Mouse (Mus musculus) liver, embryonic 12.5 days (tissue): ENCODE measurements at regions not wholly inside any gene's neighbourhood (a gene's known extent, or its start where the extent isn't known, plus 50 kb on each side); places are given as distances from the start of the nearest gene placed in this dataset.

ENCODE experiments used
- ATAC-seq: fragments of 200-750 bp; cut with Nextera tagmentation; 2 replicates; pipeline ENCODE4 v1.8.0; 2017; ENCODE audit warnings: moderate number of reproducible peaks, mild to moderate bottlenecking, moderate library complexity
- H3K27ac ChIP-seq: fragments of 300-500 bp; sonication (generic); 2 replicates; pipeline ENCODE4 v1.5.1; 2016; ENCODE audit warnings: mild to moderate bottlenecking
- H3K27me3 ChIP-seq: fragments of 300-500 bp; sonication (generic); replicated peaks from 2 replicates; pipeline ENCODE4 v1.6.1; 2016; ENCODE audit warnings: mild to moderate bottlenecking, moderate library complexity
- H3K36me3 ChIP-seq: fragments of 300-500 bp; sonication (generic); 2 replicates; pipeline ENCODE4 v1.6.1; 2016; ENCODE audit warnings: mild to moderate bottlenecking, moderate library complexity
- H3K4me1 ChIP-seq: fragments of 300-500 bp; sonication (generic); 2 replicates; pipeline ENCODE4 v1.6.1; 2016
- H3K4me2 ChIP-seq: fragments of 300-500 bp; sonication (generic); 2 replicates; pipeline ENCODE4 v1.6.1; 2016; ENCODE audit warnings: mild to moderate bottlenecking, moderate library complexity
- H3K4me3 ChIP-seq: fragments of 300-500 bp; sonication (generic); 2 replicates; pipeline ENCODE4 v1.5.1; 2016; ENCODE audit warnings: mild to moderate bottlenecking, moderate library complexity
- H3K9ac ChIP-seq: fragments of 300-500 bp; sonication (generic); 2 replicates; pipeline ENCODE4 v1.6.1; 2016; ENCODE audit warnings: mild to moderate bottlenecking, moderate library complexity
- H3K9me3 ChIP-seq: fragments of 300-500 bp; sonication (generic); replicated peaks from 2 replicates; pipeline ENCODE4 v1.6.1; 2016; ENCODE audit warnings: mild to moderate bottlenecking, moderate library complexity
- WGBS: fragments of 180-500 bp; shearing (Covaris S2); methylation state at CpG from one replicate; pipeline ENCODE4 v1.1.7; 2016; ENCODE audit not compliant: insufficient replicate concordance; 5-methylcytosine and 5-hydroxymethylcytosine counted together

GRCm38 (mm10) chr5:64503514-64503913 lies 299.7 kb upstream of the Klf3 start:
- Histone ChIP-seq H3K4me1 (peaks cover 55% of the 10 kb centered on the region), H3K9ac (no peak overlapping the region), H3K9me3 (no peaks in the 10 kb centered on the region), H3K4me2 (no peak overlapping the region), H3K4me3 (no peak overlapping the region), H3K36me3 (no peaks in the 10 kb centered on the region), H3K27ac (peak overlapping the region; percentile 50; the same call in 1 of the 2 replicates), H3K27me3 (no peaks in the 10 kb centered on the region)
- no peak for ATAC-seq
- WGBS, result 63% methylated on average over 4 of the region's 4 CpGs

GRCm38 (mm10) chr5:64504507-64504906 lies 298.7 kb upstream of the Klf3 start:
- Histone ChIP-seq H3K4me3 (no peak overlapping the region), H3K9me3 (no peaks in the 10 kb centered on the region), H3K4me2 (peak overlapping the region; percentile 84; the same call in 1 of the 2 replicates), H3K27ac (peak overlapping the region; percentile 88), H3K27me3 (no peaks in the 10 kb centered on the region), H3K4me1 (peaks cover 64% of the 10 kb centered on the region), H3K9ac (peak overlapping the region; percentile 72), H3K36me3 (no peaks in the 10 kb centered on the region)
- 67% methylated on average over 6 of the region's 6 CpGs for WGBS
- ATAC-seq, result peak; percentile 1; the same call in 1 of the 2 replicates

- Histone ChIP-seq H3K4me1 (peaks cover 66% of the 10 kb centered on the region), H3K27me3 (no peaks in the 10 kb centered on the region)
These were observed 297.9 kb upstream of the Klf3 start for GRCm38 (mm10) chr5:64505227-64505834.

GRCm38 (mm10) chr5:64505835-64506600 lies 297.2 kb upstream of the Klf3 start:
- no peaks in the 10 kb centered on the region for H3K9me3 ChIP-seq
- 1% methylated on average over 15 of the region's 15 CpGs for WGBS
- peaks cover 61% of the 10 kb centered on the region for H3K4me1 ChIP-seq
- H3K27me3 ChIP-seq, result no peaks in the 10 kb centered on the region
- H3K36me3 ChIP-seq, result no peaks in the 10 kb centered on the region
- peak overlapping the region; percentile 84 for H3K4me2 ChIP-seq
- peak overlapping the region; percentile 50 for H3K4me3 ChIP-seq
- H3K27ac ChIP-seq, result peak overlapping the region; percentile 88
- peak; percentile 60 for ATAC-seq
- H3K9ac ChIP-seq, result peak overlapping the region; percentile 72

More at GRCm38 (mm10) chr5:64505227-64505834, 297.9 kb upstream of the Klf3 start:
- no peaks in the 10 kb centered on the region for H3K36me3 ChIP-seq
- under 1% methylated on average over 15 of the region's 17 CpGs for WGBS
- ATAC-seq, result peak; percentile 94
- peak overlapping the region; percentile 84 for H3K4me2 ChIP-seq
- no peaks in the 10 kb centered on the region for H3K9me3 ChIP-seq
- peak overlapping the region; percentile 88 for H3K27ac ChIP-seq
- H3K9ac ChIP-seq, result peak overlapping the region; percentile 72
- peak overlapping the region; percentile 50 for H3K4me3 ChIP-seq

DNA sequence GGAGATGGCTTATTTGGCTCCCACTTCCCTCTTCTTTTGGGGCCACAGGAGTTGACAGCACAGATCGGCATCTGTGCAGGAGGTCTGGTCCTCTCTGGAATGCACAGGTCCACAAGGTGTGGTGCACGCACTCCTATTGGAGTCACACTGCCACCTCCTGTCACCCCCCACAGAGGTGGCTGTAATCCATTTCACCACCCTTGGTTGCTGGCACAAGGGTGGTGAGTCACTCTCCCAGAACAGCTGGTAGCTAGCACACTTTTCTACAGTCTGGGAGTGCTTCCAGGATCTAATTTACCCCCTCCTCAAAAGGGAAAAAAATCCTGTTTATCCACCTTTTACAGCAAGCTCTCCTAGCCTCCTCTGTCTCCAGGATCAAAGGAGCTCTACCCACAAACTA lies 294.6 kb upstream of the Klf3 start:
- no peak for ATAC-seq
- Histone ChIP-seq H3K4me3 (no peak overlapping the region), H3K27me3 (no peaks in the 10 kb centered on the region), H3K36me3 (no peaks in the 10 kb centered on the region), H3K27ac (no peak overlapping the region), H3K9ac (no peak overlapping the region), H3K4me2 (no peak overlapping the region), H3K4me1 (peaks cover 52% of the 10 kb centered on the region), H3K9me3 (no peaks in the 10 kb centered on the region)
- WGBS, result 80% methylated on average over 2 of the region's 2 CpGs

- no peak overlapping the region for H3K4me2 ChIP-seq
- H3K27me3 ChIP-seq, result no peaks in the 10 kb centered on the region
- H3K9ac ChIP-seq, result no peak overlapping the region
- no peaks in the 10 kb centered on the region for H3K9me3 ChIP-seq
- peaks cover 21% of the 10 kb centered on the region for H3K4me1 ChIP-seq
- no peak for ATAC-seq
- 74% methylated on average over 20 of the region's 20 CpGs for WGBS
- no peaks in the 10 kb centered on the region for H3K36me3 ChIP-seq
- no peak overlapping the region for H3K27ac ChIP-seq
- H3K4me3 ChIP-seq, result no peak overlapping the region
These were observed 289.8 kb upstream of the Klf3 start for GRCm38 (mm10) chr5:64513155-64513945.

- Histone ChIP-seq H3K4me2 (no peak overlapping the region), H3K9ac (no peak overlapping the region), H3K36me3 (no peaks in the 10 kb centered on the region), H3K27me3 (no peaks in the 10 kb centered on the region), H3K9me3 (no peaks in the 10 kb centered on the region), H3K4me3 (no peak overlapping the region), H3K4me1 (no peaks in the 10 kb centered on the region), H3K27ac (no peak overlapping the region)
- WGBS, result 82% methylated on average over 13 of the region's 13 CpGs
- no peak for ATAC-seq
These were observed 287.0 kb upstream of the Klf3 start for GRCm38 (mm10) chr5:64516115-64516665.

DNA sequence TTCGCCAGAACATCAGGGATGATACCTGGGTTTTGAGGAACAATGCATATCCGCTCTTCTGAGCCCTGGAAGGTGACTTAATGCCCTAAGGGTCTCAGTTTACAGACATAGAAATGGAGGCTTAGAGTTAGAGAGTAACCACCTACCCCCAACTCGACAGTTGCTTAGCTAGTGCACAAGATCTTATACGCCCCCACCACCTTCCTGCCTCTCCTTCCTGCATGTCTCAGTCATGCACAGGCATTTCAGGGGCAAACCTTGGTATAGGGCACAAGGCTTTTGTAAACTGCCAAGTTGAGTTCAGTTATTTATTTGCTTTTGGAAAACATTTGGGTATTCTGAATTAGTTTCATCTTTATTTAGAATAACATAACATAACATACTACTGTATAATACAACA lies 285.9 kb upstream of the Klf3 start:
- H3K27ac ChIP-seq, result no peak overlapping the region
- ATAC-seq, result no peak
- no peak overlapping the region for H3K4me2 ChIP-seq
- H3K4me3 ChIP-seq, result no peak overlapping the region
- no peaks in the 10 kb centered on the region for H3K27me3 ChIP-seq
- no peaks in the 10 kb centered on the region for H3K36me3 ChIP-seq
- H3K9ac ChIP-seq, result no peak overlapping the region
- 69% methylated on average over 4 of the region's 4 CpGs for WGBS
- no peaks in the 10 kb centered on the region for H3K9me3 ChIP-seq
- H3K4me1 ChIP-seq, result no peaks in the 10 kb centered on the region

DNA sequence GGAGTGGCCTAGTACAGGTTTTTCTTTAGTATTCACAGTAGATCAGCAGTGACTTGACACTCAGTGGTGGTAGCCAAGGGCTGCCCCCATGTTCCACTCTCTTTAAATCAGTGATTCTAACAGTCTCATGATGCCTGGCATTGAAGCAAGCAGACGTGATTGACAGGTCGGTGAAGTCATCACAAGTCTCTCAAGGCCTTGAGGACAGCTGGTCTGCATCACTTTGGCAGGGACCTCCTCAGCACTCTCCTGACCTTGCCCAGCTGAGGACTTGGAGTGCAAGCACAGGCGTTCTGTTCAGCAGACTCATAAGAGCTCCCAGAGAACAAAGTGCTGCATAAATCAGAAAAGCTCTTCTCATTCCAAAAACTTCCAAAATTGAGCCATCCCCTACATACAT lies 285.4 kb upstream of the Klf3 start:
- Histone ChIP-seq H3K4me3 (no peak overlapping the region), H3K27ac (no peak overlapping the region), H3K4me2 (no peak overlapping the region), H3K9me3 (no peaks in the 10 kb centered on the region), H3K9ac (no peak overlapping the region), H3K27me3 (no peaks in the 10 kb centered on the region), H3K36me3 (no peaks in the 10 kb centered on the region), H3K4me1 (no peaks in the 10 kb centered on the region)
- WGBS, result 55% methylated on average over 3 of the region's 3 CpGs
- ATAC-seq, result no peak

GRCm38 (mm10) chr5:64519036-64519435 lies 284.2 kb upstream of the Klf3 start:
- H3K36me3 ChIP-seq, result no peaks in the 10 kb centered on the region
- no peak overlapping the region for H3K4me3 ChIP-seq
- no peak for ATAC-seq
- H3K4me1 ChIP-seq, result no peaks in the 10 kb centered on the region
- 74% methylated on average over 7 of the region's 7 CpGs for WGBS
- H3K27me3 ChIP-seq, result no peaks in the 10 kb centered on the region
- H3K27ac ChIP-seq, result no peak overlapping the region
- no peaks in the 10 kb centered on the region for H3K9me3 ChIP-seq
- no peak overlapping the region for H3K9ac ChIP-seq
- H3K4me2 ChIP-seq, result no peak overlapping the region

GRCm38 (mm10) chr5:64519731-64520130 lies 283.5 kb upstream of the Klf3 start:
- WGBS, result 78% methylated on average over 12 of the region's 12 CpGs
- no peaks in the 10 kb centered on the region for H3K27me3 ChIP-seq
- ATAC-seq, result no peak
- no peak overlapping the region for H3K27ac ChIP-seq
- H3K4me2 ChIP-seq, result no peak overlapping the region
- H3K9me3 ChIP-seq, result no peaks in the 10 kb centered on the region
- no peak overlapping the region for H3K9ac ChIP-seq
- no peak overlapping the region for H3K4me3 ChIP-seq
- no peaks in the 10 kb centered on the region for H3K36me3 ChIP-seq
- no peaks in the 10 kb centered on the region for H3K4me1 ChIP-seq

GRCm38 (mm10) chr5:64521401-64521800 lies 281.8 kb upstream of the Klf3 start:
- ATAC-seq, result no peak
- H3K27me3 ChIP-seq, result no peaks in the 10 kb centered on the region
- H3K9ac ChIP-seq, result no peak overlapping the region
- H3K4me1 ChIP-seq, result peaks cover 6% of the 10 kb centered on the region
- WGBS, result 64% methylated on average over 6 of the region's 6 CpGs
- H3K36me3 ChIP-seq, result no peaks in the 10 kb centered on the region
- H3K4me2 ChIP-seq, result no peak overlapping the region
- H3K9me3 ChIP-seq, result no peaks in the 10 kb centered on the region
- H3K27ac ChIP-seq, result no peak overlapping the region
- no peak overlapping the region for H3K4me3 ChIP-seq
